Mouse (Mus musculus): ENCODE data around the gene Emx1. TPM values are rescaled to one million over a fixed set of nuclear protein-coding genes. Genes with fewer than 3 reads are reported as not detected.
A peak's percentile ranks its signal among the peaks of the same experiment; 100 is the strongest.
"Not testable (repeated sequence)": the region's sequence is repeated elsewhere in the genome, so short reads cannot be mapped to it uniquely, and the experiment has no call there.

Emx1 gene
- not detected in 2 replicates for polyA plus RNA-seq (2015; fragmentation: Nextera tagmentation; extraction: Ambion mirVana)

GRCm38 (mm10) chr6:85187340-85188211 lies at the start of gene Emx1:
Gene Emx1, plus strand, starts transcription at chr6:85187438.
- Histone ChIP-seq H3K4me3 (peak within 1 kb of the TSS; percentile 42), H3K4me1 (peaks cover 39% of the 10 kb centered on the region), H3K9me3 (no peaks in the 10 kb centered on the region), H3K36me3 (no peaks in the 10 kb centered on the region), H3K9ac (0 out of 2 replicates have a peak within 1 kb of the TSS, but pooled peaks have one; percentile 22), H3K4me2 (peak within 1 kb of the TSS; percentile 84), H3K27me3 (peaks cover 87% of the 10 kb centered on the region), H3K27ac (no peak within 1 kb of the TSS)
- peak; percentile 51; the same call in 1 of the 2 replicates for ATAC-seq (ENCODE audit: borderline replicate concordance, extremely low read depth, low FRiP score, low TSS enrichment)
- WGBS = under 1% methylated on average over 68 of the region's 81 CpGs

DNA sequence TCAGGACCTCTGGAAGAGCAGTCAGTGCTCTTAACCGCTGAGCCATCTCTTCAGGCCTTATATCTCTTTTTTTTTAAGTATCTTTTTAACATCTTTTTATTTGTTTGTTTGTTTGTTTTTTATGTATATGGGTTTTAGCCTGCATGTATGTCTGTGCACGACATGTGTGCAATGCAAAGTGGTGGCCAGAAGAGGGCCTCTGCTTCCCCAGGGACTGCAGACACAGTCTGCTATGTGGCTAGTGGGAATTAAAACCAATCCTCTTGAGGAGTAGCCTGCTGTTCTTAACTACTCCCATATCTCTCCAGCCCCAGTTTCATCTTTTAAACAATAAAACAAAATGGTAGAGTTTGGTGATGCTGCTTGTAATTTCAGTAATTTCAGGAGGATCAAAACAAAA lies 47.7 kb upstream of the Emx1 start:
- Histone ChIP-seq H3K27me3 (no peaks in the 10 kb centered on the region), H3K27ac (no peak overlapping the region), H3K9me3 (no peaks in the 10 kb centered on the region), H3K9ac (no peak overlapping the region), H3K4me2 (no peak overlapping the region), H3K4me1 (peaks cover 8% of the 10 kb centered on the region; the same call in 1 of the 2 replicates), H3K36me3 (no peaks in the 10 kb centered on the region), H3K4me3 (no peak overlapping the region)
- no peak for ATAC-seq (ENCODE audit: borderline replicate concordance, extremely low read depth, low FRiP score, low TSS enrichment)
- 90% methylated on average over 2 of the region's 2 CpGs for WGBS

DNA sequence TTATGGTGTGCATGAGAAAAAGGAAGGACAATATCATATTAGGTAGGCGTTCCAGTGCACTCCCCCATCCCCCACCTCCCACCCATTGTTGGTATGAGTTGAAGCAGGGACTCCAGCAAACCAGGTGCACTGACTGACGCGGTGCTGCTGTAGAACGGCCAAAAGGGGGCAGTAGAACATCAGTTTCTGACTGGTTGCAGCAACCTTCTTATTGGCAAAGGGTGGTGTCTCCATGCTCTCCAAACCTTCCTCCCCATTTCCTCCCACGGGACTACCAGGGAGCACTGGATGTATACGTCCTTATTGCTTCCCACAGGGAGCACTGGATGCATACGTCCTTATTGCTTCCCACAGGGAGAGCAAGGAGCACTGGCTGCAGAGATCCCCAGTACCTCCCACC lies 46.2 kb upstream of the Emx1 start:
- not testable (repeated sequence) for H3K9ac ChIP-seq; H3K27me3 ChIP-seq; H3K4me2 ChIP-seq; H3K36me3 ChIP-seq; H3K4me1 ChIP-seq; H3K27ac ChIP-seq; ATAC-seq (ENCODE audit: borderline replicate concordance, extremely low read depth, low FRiP score, low TSS enrichment); H3K4me3 ChIP-seq; H3K9me3 ChIP-seq
- WGBS = 9% methylated on average over 7 of the region's 7 CpGs

DNA sequence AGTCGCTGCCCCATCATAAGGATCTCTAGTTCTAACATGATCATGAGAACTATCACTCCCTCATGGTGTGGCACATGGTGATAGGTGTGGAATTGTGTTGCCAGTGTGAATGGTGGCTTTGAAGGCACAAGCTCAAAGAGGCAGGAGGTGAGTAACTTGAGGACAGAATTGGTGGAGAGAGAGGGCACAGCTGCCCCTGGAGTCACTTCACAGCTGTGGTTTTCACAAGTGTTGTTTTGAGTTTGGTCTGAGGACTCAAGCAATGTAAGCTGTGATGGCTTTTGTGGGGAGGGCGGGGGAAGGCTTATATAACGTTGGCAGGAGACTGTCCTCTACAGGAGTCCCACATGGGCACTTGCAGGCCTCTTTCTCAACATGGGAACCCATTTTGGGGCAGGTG lies 42.8 kb upstream of the Emx1 start:
- Histone ChIP-seq H3K27me3 (no peaks in the 10 kb centered on the region), H3K4me2 (no peak overlapping the region), H3K9me3 (no peaks in the 10 kb centered on the region), H3K36me3 (no peaks in the 10 kb centered on the region), H3K4me3 (no peak overlapping the region), H3K4me1 (no peaks in the 10 kb centered on the region), H3K9ac (no peak overlapping the region), H3K27ac (no peak overlapping the region)
- WGBS = 61% methylated on average over 3 of the region's 3 CpGs
- no peak for ATAC-seq (ENCODE audit: borderline replicate concordance, extremely low read depth, low FRiP score, low TSS enrichment)

- Histone ChIP-seq H3K36me3 (no peaks in the 10 kb centered on the region), H3K27me3 (no peaks in the 10 kb centered on the region), H3K4me1 (no peaks in the 10 kb centered on the region), H3K9ac (no peak overlapping the region), H3K4me3 (no peak overlapping the region), H3K27ac (no peak overlapping the region), H3K4me2 (no peak overlapping the region), H3K9me3 (no peaks in the 10 kb centered on the region)
- WGBS = 48% methylated on average over 3 of the region's 3 CpGs
- ATAC-seq (ENCODE audit: borderline replicate concordance, extremely low read depth, low FRiP score, low TSS enrichment) = no peak
Observed at GRCm38 (mm10) chr6:85147636-85148035, 39.6 kb upstream of the Emx1 start.

- Histone ChIP-seq H3K27ac (no peak overlapping the region), H3K4me2 (no peak overlapping the region), H3K4me1 (peaks cover 6% of the 10 kb centered on the region; the same call in 1 of the 2 replicates), H3K9me3 (no peaks in the 10 kb centered on the region), H3K36me3 (no peaks in the 10 kb centered on the region), H3K27me3 (no peaks in the 10 kb centered on the region), H3K9ac (no peak overlapping the region), H3K4me3 (no peak overlapping the region)
- no peak for ATAC-seq (ENCODE audit: borderline replicate concordance, extremely low read depth, low FRiP score, low TSS enrichment)
- 57% methylated on average over 3 of the region's 3 CpGs for WGBS
Observed at GRCm38 (mm10) chr6:85150386-85150785, 36.9 kb upstream of the Emx1 start.

DNA sequence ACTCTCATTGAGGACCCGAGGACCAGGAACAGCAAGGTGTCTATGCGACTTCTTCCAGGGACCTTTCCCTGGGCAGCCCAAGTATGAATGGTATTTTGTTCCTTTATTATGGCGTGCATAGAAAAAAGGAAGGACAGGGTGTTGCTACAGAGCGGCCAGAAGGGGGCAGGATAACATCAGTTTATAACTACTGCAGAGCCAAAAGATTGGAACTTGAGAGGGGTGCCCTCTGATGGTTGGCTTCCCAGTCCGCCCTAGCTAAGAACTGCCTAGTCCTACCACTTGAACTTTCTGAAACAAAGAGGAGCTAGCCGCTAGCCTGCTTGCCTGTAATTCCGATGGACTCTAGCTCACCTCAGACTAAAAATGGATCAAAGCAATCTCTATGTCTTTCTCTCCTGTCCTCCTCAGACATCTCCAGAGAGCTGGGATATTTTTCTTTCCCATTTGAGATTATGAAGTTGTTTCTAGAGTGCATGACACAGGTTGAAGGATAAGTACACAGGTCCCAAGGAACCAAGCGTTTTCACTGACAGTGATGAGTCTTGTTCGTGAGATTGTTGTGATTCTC lies 33.2 kb upstream of the Emx1 start:
- Histone ChIP-seq H3K4me3 (no peak overlapping the region), H3K4me1 (peaks cover 6% of the 10 kb centered on the region; the same call in 1 of the 2 replicates), H3K27me3 (no peaks in the 10 kb centered on the region), H3K9ac (no peak overlapping the region), H3K36me3 (no peaks in the 10 kb centered on the region), H3K9me3 (no peaks in the 10 kb centered on the region), H3K4me2 (no peak overlapping the region), H3K27ac (no peak overlapping the region)
- 8% methylated on average over 9 of the region's 9 CpGs for WGBS
- peak; percentile 66; the same call in 1 of the 2 replicates for ATAC-seq (ENCODE audit: borderline replicate concordance, extremely low read depth, low FRiP score, low TSS enrichment)

DNA sequence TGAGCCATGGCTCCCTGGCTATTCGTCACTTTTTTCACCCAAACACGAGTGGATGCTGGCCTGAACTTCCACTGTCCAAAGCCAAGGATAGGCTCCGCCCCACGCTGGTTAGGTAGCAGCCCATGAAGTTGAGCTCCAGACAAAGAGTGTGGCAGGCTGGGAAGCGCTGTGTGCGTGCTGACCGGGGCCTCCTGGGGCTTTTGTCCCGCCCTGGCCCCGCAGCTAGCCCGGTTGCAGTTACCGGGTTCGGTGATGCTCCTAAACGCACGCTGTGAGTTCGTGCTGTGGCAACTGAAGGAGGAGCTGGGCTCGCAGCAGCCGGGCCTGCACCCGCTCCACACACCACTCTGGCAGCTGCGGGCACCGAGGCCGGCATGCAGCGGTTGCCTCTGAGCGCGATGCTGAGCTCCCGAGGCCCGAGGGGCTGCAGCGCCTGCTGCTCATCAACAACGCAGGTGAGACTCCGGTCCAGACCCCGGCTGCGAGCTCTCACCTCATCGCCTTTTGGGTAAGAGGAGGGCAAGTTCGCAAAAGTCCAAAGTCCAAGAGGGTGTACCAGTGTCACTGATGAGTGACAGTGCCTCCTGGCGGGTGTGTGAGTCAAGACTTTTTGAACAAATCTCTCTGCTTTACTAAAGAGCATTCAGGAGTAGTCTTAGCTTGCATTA lies 32.2 kb upstream of the Emx1 start:
- peak; percentile 70; the same call in 1 of the 2 replicates for ATAC-seq (ENCODE audit: borderline replicate concordance, extremely low read depth, low FRiP score, low TSS enrichment)
- peak overlapping the region; percentile 96 for H3K4me2 ChIP-seq
- H3K4me3 ChIP-seq = peak overlapping the region; percentile 52
- H3K27me3 ChIP-seq = no peaks in the 10 kb centered on the region
- H3K9me3 ChIP-seq = no peaks in the 10 kb centered on the region
- H3K27ac ChIP-seq = peak overlapping the region; percentile 24; the same call in 1 of the 2 replicates
- WGBS = 1% methylated on average over 34 of the region's 34 CpGs
- peaks cover 6% of the 10 kb centered on the region; the same call in 1 of the 2 replicates for H3K4me1 ChIP-seq
- H3K36me3 ChIP-seq = no peaks in the 10 kb centered on the region
- H3K9ac ChIP-seq = peak overlapping the region; percentile 77

DNA sequence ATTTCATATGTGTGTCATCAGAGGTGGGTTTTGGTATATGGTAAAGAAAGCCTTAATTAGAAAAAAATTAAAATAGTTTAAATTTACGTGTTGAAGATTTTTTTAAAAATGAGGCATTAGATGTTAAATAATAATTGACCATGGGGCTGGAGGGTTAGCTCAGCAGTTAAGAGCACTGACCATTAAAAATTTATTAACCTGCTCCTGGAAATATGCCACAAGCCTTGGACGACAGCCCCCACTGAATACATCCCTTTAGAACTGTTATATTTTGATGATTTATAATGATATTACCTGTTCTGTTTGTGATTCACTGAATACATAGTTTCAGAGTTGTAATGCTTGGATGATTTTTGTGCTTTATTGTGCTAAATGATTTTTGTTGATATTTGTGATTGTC lies 30.7 kb upstream of the Emx1 start:
- 74% methylated on average over 2 of the region's 2 CpGs for WGBS
- not testable (repeated sequence) for ATAC-seq (ENCODE audit: borderline replicate concordance, extremely low read depth, low FRiP score, low TSS enrichment)

GRCm38 (mm10) chr6:85158040-85158804 lies 29.0 kb upstream of the Emx1 start:
- H3K27me3 ChIP-seq; H3K4me3 ChIP-seq; H3K4me1 ChIP-seq; H3K4me2 ChIP-seq; H3K9me3 ChIP-seq; H3K27ac ChIP-seq; ATAC-seq (ENCODE audit: borderline replicate concordance, extremely low read depth, low FRiP score, low TSS enrichment); H3K9ac ChIP-seq; H3K36me3 ChIP-seq: not testable (repeated sequence)
- WGBS = 68% methylated on average over 4 of the region's 4 CpGs

More for the DNA sequence above, 30.7 kb upstream of the Emx1 start:
- not testable (repeated sequence) for H3K4me3 ChIP-seq, H3K36me3 ChIP-seq, H3K9me3 ChIP-seq, H3K4me2 ChIP-seq, H3K27ac ChIP-seq, H3K4me1 ChIP-seq, H3K9ac ChIP-seq, H3K27me3 ChIP-seq

DNA sequence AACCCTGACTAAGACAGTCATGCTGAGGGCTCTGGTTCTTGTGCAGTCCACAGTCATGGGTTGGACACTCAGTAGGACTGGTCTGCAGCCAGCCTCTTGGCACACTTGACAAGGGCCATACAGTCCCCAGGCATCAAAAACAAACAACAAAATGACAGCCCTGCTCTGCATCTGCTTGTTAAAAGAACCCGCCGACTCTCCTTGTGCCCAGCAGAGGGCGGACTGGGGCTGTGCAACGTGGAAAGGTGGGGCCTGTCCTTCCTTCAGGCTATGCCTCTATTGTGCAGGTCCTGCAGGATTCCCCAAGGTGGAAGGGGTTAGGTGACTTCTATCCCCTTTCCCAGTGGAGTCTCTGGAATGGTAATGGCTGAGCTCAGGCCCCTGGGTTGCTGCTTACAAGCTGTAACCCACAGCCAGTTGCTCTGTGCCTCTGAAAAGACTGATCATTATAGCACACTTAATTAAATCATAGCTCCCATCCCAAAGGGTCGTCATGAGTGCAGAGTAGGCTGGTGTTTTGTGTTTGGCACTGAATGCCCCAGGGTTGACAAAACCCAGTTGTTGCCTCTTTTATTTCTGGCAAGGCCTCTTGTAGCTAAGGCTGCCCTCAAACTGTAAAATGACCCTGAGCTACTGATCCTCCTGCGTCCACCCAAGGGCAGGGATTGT lies 28.0 kb upstream of the Emx1 start:
- H3K27ac ChIP-seq; H3K4me1 ChIP-seq; H3K9me3 ChIP-seq; H3K4me3 ChIP-seq; ATAC-seq (ENCODE audit: borderline replicate concordance, extremely low read depth, low FRiP score, low TSS enrichment); H3K36me3 ChIP-seq; H3K27me3 ChIP-seq; H3K4me2 ChIP-seq; H3K9ac ChIP-seq: not testable (repeated sequence)
- WGBS = 25% methylated on average over 6 of the region's 6 CpGs

All from lung, embryonic 15.5 days (tissue).